Mouse (Mus musculus) adrenal gland, postnatal 10 days (tissue): ENCODE results near the gene Comt. TPM values are rescaled to one million over a fixed set of nuclear protein-coding genes. Genes with fewer than 3 reads are reported as not detected.

ENCODE experiments used
- DNase-seq: peaks from one replicate; pipeline ENCODE4 v3.0.0; 2021; ENCODE audit warnings: mixed read lengths
- total RNA-seq, 2 experiments: library from RNA; stranded (reverse); gene quantifications; 2 replicates each; pipeline ENCODE4 v1.2.3; 2021

The Comt gene
- total RNA-seq, 2 experiments from 2014 or later: 131 to 148 TPM

- DNase-seq: peak; percentile 11
These were observed 37.8 kb downstream of the Comt start for GRCm38 (mm10) chr16:18388583-18389435.

DNA sequence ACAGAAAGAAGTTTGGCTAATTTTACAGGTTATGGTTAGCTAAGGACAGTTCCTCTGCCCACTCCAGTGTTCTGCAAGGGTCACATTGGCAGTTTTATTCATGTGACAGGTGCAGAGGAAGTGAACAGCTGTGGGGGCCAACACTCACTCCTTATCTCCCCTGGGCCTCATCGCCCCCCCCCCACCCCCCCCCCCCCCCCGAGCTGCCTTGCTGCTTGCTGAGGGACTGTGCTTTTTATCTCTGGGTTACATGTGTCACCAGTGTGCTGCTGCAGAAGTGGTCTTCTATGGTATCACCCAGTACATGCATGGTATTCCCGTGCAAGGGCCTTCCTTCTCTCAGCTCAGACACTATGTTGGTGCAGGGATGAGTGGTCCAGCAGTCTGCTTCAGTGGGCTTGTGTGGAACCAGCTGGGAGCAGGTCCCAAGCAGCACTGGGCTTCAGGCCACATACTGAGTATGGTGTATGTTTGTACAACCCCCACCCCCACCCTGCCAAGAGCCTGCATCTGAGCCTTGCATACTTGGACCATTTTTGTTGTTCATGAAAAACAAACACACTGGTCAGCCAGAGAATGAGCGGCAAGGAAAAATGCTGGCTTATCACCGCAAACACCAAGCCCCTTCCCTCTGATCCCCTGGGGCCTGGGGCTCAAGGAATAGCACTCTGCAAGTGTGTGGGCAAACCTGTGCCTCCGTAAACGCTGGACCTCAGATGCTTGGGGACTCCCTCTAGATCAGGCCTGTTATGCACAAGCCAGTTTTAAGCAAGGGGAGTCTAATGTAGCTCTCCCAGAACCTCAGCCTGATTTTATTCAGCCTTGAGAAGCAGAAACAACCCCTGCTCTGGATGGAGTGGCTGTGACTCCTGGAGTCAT, 38.7 kb downstream of the Comt start:
- no peak for DNase-seq

DNA sequence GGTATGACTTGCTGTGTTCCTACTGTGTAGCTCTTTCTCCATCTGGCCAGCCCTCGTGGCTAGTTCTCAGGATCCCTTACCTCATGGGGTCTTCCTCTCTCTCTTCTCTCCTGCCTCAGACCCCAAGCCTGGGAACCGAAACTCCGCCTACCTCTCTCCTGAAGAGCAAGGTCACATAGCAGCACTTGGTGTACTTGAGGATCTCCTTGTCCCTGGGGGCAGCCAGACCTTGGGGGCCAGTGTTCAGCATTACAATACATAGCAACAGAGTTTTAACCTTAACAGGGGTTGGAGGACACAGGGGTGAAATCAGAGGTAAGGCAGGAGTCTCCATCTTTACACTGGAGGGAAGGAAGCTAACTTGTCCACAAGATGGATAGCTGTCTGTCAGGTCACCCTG, 39.7 kb downstream of the Comt start:
- no peak for DNase-seq

- DNase-seq: peak; percentile 20
These were observed 40.2 kb downstream of the Comt start for GRCm38 (mm10) chr16:18386451-18386850.

GRCm38 (mm10) chr16:18385411-18385810, 41.2 kb downstream of the Comt start:
- no peak for DNase-seq

DNA sequence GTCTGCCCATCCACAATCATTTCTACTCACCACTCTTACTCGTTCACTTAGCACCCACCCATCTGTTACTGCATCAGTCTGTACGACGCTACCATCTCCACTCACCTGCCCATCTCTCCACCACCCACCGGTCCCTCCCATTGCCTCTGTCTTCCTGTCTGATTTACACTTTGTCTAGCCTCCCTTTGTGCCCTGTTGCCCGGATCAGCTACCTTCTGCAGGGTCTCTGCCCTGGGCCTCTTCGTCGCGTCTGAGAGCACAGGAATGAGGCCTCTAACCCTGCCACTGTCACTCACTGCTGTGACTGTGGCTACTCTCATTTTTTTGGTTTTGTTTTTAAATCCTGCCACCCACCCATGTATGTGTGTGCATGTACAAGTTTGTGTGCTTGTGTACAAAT, 42.0 kb downstream of the Comt start:
- no peak for DNase-seq

- peak; percentile 6 for DNase-seq
These were observed 42.4 kb downstream of the Comt start for GRCm38 (mm10) chr16:18384211-18384610.

DNA sequence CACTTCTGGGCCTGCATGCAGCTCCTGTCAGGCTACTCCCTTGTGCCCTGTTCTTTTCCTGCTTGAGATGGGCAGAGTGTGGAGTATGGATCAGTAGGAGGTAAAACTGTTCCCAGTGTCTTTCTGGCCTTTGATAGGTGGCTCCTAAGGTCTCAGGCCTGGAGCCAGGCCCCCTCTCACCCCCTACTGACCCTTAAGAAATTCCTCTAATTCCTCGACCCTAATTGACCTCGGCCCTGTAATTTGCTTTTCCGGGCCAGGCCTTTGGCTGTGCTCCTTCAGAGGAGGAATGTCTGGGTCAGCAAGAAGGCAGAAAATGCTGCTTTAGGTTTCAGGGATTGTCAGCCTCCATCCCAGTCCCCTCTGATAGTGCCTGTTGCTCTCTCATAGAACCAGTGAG, 42.9 kb downstream of the Comt start:
- no peak for DNase-seq

DNA sequence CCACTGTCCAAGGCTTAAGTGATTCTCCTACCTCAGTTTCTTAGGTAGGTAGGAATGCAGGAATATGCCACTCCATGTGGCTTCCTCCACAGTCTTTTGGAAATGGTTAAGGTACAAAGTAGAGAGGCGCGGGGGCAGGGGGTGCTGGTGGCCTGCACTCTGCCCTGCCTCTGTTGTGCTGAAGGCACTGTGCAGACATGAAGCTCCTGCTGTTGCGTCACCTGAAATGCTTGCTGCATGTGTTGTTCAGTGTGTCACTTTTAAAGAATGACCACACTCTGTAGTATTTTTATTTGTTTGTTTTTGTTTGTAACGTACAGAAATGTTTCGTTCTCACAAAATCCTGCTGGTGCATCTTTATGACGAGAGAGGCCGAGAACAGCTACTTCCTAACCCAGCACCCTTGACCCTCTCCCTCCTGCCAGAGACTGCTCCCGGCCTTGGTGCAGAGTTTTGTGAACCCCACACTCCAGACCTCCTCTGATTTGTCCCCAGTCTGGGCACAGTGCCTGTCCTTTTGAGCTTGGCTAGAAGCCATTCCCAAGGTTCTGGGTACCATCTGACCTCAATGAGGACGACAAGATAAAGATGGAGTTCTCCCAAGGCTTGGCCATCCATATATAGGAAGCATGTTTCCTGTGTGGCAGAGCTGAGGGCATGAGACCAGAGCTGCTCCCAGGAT, 43.5 kb downstream of the Comt start:
- DNase-seq: peak; percentile 78

DNA sequence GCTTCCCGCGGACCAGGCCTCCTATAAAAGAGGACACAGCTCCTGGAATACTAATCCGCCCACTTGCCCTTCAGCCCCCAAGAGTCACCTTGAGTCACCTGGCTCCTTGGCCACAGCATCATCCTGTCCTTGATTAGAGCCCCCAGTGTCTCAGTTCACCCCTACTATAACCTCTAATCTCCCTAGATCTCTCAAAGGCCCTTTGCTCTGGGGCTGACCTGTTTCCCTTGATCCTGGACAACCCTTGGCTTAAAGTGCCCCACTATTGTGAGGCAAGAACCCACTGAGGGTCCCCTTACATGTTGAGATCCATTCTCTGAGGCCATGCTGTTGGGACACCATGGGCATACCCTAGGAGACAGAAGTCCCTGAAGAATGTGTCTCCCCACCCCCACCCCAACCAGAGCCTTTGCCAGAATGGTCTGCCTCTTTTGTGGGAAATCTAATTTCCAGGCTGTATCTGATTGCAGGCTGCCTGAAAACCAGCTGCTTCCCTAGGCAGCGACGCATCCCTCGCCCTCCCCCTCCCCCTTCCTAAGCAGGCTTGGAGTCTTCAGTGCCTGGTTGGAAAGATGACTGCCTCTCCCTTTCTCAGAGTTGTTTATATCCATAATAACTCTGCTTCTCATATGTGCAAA, 44.9 kb downstream of the Comt start:
- peak; percentile 6 for DNase-seq

DNA sequence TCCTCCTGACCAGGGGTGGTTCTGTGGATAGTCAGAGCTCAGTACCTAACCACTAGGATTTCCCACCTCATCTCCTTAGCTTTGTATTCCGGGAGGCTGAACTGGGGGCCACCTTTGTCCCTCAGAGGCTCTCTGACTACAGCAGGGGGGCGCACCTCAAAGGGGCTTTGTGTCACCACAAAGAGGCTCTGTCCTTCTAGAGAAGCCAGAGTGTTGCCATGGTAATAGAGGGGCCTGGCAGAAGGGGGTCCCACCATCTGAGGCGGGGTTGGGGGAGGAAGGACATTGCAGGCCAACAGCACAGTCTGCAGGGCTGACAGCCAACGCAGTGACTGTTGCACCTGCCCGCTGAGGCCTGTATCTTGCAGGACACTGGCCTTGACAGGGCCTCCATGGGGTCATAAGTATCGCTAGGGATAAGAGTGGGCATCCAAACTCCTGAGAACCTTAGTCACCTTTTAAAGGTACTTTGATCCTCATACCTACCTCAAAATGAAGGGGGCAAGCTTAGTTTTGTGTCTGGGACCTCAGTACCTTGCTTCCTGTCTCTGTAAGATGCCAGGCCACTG, 46.1 kb downstream of the Comt start:
- DNase-seq: no peak

GRCm38 (mm10) chr16:18379338-18380001, 47.2 kb downstream of the Comt start:
- peak; percentile 14 for DNase-seq

- no peak for DNase-seq
These were observed 48.2 kb downstream of the Comt start for GRCm38 (mm10) chr16:18378489-18378888.

DNA sequence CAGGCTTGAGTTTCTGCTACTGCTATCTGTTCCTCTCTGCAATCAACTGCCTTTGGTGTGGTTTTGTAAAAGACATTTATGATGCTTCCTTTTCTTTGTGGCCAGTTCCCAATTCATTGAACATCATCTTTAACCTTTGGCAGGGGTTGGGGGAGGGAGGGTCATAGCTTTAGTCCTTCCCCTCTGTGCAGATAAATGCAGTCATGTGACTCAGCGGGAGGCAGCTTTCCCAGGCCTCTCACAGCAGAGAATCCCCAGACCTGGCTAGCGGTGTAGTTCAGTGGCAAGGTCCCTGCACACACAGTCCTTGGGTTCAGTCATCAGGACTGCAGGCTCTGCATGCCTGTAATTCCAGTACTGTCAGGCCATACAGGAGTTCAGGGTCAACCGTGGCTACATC, 49.4 kb downstream of the Comt start:
- no peak for DNase-seq

GRCm38 (mm10) chr16:18376297-18376954, 50.2 kb downstream of the Comt start:
- no peak for DNase-seq

DNA sequence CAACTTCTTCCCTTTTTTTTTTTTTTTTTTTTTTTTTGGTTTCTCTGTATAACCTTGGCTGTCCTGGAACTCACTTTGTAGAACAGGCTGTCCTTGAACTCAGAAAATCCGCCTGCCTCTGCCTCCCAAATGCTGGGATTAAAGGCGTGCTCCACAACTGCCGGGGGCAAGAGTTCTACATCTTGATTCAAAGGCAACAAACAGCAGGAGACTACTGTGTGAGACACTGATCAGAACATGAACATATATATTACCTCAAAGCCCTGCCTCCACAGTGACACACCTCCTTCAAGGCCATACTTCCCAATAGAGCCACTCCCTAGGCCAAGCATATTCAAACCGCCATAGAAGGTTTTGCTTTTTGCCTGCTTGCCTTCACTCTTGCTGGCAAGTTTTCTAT, 53.0 kb downstream of the Comt start:
- no peak for DNase-seq

DNA sequence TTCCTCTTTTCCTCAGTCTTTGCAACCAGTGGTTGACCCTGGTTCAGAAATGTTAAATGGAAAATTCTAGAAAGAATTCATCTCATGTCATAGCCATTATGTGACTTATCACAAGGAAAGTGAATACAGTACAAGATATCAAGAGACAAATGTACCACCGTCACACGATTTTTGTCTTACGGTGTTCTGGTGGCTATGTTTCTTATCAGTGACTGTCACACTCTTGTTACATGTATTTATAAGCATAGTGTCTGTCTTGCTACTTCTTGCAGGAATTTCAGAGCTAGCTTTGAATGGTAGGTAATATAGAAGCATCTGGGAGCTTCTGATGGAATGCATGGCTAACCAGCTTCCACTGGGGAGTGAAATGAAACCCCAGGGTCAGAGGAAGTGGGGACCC, 56.5 kb downstream of the Comt start:
- DNase-seq: no peak

- no peak for DNase-seq
These were observed 59.8 kb downstream of the Comt start for GRCm38 (mm10) chr16:18366849-18367248.

DNA sequence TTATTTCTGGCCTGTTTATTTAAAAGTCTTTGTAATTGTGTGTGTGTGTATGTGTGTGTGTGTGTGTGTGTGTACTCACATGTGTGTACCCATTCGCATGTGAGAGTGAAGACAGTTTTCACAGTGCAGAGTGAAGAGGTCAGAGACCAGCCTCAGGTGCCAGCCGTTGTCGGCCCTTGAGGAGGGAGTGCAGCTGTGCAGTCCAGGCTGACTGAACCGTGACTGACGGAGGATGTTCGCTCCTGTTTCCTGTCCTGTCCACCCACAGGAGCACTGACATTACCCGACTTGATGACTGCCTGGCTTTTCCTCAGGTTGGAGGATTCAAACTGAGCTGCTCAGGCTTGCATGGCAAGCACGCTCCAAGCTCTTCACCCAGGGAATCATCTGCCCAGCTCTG, 63.7 kb downstream of the Comt start:
- no peak for DNase-seq

GRCm38 (mm10) chr16:18360151-18360805, 66.4 kb downstream of the Comt start:
- DNase-seq: no peak
